Mouse (Mus musculus): ENCODE measurements around the gene Haao.

DNA sequence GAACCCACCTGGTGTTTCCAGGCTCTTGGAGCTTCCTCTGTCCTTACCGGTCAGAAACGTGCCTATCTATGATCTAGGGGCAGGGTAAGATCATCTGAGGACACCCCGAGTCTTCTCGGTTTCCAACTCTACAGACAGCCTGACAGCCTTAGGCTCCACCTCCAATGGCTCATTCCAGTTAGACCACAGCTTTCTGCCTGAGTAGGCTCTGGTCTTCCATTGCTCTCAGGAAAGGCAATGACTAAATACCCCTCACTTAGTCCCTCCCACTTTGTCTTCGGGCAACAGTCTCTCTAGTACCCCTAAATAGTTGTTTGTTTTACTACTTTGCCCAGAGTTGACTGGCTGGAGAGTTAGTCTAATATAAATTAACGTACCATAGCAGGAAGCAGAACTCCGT is 30.8 kb downstream of the Haao start:
- TF ChIP-seq CTCF (IDR thresholded peaks at IDR 0.05; ENCODE audit: low read depth), result no peak
- TF ChIP-seq EP300 (IDR thresholded peaks at IDR 0.05; ENCODE audit: low read depth), result no peak
